Mouse (Mus musculus): ENCODE measurements around the gene D2hgdh.

GRCm38 (mm10) chr1:93835876-93836531, 11.3 kb downstream of the D2hgdh start:
- TF ChIP-seq HCFC1 (IDR thresholded peaks at IDR 0.05; ENCODE audit: borderline replicate concordance, insufficient read depth, low read length) (no peak), ZC3H11A (IDR thresholded peaks at IDR 0.05; ENCODE audit: borderline replicate concordance, low read depth, low read length) (no peak)
